Mouse (Mus musculus) adrenal gland, adult 8-10 months (tissue): ENCODE data around the gene Myo18a. TPM values are rescaled to one million over a fixed set of nuclear protein-coding genes. Genes with fewer than 3 reads are reported as not detected.

Experiments used
- DNase-seq: peaks from one replicate; pipeline ENCODE4 v3.0.0; 2022
- total RNA-seq, 4 experiments: library from RNA; stranded (reverse); gene quantifications; 2 replicates each; pipeline ENCODE4 v1.2.4; 2022

The Myo18a gene
- total RNA-seq, 4 experiments from 2014 or later: 61.9 to 158 (median 94.7) TPM

DNA sequence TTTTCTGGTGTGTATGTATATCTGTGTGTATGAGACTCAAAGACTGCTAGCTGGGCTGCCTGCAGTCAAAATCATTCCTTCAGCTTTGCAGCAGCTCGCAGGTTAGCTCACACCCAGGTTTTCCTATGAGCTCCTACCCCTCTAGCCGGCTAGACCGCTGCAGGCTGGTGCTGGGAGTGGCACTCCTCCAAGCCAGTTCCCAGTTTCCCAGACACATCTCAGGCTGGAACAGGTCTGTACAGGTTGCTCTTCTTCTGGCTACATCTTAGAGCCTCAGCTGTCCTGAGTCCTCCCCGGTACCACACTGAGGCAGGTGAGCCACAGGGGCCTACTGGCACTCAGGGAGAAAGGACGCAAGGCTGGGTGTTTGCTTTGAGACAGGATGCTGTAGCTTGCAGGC is 74.8 kb downstream of the Myo18a start:
- no peak for DNase-seq

DNA sequence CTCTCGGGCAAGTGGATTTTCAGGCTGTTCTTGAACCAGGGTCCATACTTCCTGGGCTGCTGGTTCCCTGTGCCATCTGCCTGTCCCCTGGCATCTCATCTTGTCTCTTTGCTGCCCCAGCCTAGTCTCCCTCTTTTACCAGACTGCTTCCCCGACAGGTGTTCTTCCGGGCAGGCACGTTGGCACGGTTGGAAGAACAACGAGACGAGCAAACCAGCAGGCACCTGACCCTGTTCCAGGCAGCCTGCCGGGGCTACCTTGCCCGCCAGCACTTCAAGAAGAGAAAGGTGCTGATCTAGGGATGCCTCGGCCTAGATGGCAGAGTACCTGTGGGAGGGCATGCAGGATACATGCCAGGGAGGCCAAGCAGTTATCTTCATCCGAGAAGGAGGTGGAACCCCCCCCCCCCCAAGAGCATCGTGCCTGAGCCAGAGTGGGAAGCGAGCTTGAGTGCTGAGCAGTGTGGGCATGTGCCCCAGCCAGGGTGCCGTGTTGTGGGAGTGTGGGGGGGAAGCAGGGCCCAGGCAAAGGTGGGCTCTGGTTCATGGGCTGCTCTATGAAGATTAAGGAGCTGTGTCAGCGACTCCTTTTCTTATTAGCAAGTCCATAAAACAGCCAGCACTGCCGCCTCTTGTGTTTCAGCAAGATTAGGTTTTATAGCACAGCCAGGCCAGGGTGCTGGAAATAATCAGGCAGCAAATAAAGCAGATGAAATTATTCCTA is 77.6 kb downstream of the Myo18a start:
- no peak for DNase-seq

DNA sequence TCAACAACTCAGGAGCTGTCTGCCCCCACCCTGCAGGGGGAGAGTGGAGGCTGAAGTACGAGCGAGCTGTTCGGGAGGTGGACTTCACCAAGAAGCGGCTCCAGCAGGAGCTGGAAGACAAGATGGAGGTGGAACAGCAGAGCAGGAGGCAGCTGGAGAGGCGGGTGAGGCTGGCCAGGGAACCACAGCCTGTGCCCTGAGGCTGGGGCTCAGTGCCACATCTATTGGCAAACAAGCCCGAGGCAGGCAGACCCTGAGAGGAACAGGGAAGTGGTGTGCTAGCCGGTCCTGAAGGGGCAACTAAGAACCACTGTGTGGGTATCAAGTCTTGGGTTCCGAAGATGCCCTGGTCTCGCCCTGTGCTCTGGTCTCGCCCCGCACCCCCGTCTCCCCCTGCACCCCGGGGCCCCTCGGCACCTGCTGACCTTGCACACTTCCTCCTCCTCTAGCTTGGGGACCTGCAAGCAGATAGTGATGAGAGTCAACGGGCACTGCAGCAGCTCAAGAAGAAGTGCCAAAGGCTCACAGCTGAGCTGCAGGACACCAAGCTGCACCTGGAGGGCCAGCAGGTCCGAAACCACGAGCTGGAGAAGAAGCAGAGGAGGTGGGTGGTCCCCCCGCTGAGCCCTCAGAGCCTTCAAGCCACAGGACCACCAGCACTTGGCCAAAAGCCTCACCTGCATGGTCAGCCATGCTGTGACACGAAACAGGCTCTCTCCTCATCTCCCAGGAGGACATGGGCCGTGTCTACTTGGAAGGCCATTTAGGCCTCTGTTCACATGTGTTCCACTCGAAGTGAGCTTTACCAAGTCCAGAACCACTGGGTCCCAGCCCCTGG is 80.2 kb downstream of the Myo18a start:
- no peak for DNase-seq

DNA sequence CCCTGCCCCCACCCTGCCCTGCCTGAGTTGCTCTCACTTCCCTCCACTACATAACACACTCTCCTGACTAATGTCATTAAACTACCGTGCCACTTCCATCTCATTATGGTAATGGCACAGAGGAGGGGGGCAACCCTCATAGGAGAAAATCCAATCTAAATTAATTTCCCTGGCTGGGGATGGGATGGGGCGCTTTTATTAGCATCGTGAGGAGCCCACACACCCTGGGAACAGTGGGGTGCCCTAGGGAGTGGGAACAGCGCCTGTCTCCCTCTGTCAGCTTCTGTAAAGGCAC is 80.8 kb downstream of the Myo18a start:
- DNase-seq: no peak

DNA sequence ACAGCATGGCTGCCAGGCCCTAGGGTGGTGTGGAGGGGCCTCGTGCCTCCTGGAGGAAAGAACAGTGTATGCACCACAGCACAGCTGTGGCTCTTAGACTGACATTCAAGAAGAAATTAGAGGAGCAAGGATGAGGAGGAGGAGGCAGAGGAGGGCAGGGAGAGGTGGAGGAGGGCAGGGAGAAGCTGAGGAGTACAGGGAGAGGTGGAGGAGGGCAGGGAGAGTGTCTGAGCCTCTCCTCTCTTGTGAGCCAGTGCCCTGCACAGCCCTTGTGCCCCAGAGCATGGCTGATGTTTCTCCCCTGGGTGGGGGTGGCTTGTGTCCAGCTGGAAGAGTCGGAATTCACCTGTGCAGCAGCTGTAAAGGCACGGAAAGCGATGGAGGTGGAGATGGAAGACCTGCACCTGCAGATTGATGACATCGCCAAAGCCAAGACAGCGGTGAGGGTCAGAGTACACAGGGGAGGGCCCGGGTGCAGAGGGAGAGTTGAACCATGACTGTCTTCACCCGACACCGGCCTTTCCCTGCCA is 84.6 kb downstream of the Myo18a start:
- DNase-seq: no peak

DNA sequence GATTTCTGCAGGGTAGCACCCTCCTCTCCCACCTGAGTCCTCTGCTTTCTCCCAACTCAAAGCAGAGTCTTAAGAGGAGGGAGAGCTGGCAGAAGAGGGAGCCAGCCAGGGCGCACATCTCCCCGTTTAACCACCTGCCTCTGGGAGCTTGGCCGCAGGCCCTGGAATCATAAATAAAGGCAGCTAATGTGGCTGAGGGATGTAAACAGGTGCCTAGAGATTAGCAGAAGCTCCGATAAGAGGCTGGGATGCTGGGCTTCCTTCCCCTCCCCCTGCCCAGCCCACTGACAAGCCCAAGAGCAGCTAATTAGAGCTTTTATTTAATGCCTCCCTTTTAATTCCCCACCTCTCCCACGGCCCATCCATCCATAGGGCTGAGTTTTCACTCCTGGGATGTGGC is 85.1 kb downstream of the Myo18a start:
- no peak for DNase-seq

DNA sequence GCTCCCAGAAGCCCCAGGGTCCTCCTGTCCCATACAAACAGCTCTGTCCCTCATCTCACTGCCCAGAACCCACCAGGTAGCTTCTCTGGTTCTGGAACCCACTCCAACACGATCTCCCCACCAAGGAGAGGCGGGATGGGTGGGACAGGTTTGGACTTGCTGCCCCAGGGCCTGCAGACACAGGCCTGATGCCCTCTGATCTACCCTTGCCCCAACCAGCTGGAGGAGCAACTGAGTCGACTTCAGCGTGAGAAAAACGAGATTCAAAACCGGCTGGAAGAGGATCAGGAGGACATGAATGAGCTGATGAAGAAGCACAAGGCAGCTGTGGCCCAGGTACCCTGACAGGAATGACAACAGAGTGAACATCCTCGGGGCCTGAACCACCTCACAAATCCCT is 86.1 kb downstream of the Myo18a start:
- no peak for DNase-seq

DNA sequence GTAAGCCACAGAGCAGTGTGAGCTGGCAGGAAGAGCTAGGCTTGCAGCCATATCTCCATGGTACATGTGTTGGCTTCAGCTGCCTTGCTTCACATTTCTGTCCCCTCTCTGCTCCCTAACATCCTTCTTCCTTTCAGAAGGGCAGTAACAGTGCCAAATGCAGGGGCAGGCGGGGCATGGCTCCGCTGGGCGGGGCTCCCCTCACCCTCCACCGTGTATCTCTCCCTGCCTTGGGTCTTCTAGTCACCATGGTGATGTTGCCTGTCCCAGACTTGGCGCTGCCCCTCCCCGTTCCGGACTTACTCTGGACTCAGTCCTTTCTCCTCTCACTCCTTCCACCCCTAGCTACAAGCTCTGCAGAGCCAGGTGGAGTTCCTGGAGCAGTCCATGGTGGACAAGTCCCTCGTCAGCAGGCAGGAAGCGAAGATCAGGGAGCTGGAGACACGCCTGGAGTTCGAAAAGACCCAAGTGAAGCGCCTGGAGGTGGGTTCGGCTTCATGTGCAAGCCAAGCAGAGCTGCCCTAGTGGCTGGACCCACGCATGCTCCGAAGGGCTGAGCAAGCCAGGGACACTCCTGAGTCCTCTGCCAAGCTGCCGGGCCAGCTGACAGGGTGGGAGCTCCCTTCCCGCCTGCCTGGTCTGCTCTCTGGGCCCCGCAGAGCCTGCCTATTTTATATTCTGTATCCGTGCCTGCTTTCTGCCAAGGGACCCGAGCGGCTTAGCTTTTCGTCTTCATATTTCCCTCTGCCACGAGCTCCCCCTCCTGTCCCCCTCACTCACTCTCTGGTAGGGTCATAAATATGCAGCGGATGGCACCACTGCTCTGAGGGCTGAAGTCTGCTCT is 87.6 kb downstream of the Myo18a start:
- no peak for DNase-seq

DNA sequence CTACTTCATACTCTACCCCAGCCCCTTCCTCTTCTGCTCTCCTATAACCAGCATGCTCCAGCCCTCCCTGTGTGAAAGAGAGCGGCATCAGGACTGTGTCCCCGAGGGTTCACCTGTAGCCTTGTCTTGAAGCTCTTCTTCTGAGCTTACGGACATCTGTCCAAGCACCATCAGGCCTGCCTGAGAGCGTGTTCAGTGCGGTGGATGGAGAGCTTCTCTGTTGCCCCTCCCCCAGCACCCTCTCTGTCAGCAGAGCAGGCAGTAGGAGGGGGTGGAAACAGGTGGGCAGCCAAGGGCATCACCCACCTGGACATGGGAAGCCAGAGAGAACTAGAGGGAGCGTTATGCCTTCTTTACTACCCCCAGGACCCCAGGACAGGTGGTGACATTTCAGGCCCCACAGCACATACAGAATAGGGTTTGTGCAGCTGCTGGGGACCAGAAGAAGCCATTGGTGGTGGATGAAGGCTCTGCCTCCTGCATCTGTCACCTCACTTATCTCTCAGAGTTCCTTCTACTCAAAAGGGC is 88.5 kb downstream of the Myo18a start:
- DNase-seq: no peak

DNA sequence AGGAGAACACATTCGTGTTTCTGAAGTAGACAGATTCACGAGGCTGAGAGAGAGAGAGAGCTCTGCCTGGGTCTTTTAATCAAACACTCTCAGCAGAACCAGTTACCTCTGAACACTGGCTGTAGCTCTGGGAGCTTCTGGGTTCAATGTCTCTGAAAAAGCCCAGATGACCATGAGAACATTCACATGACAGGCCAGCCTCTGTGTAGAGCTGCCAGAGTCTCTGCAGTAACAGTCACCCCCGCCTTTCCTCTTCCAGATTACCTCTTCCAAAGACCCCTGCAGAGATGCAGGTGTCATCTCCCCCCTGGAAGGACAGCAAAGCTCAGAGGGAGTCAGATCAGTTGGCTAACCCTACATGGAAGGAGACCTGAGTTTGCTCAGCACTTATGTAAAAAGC is 89.1 kb downstream of the Myo18a start:
- no peak for DNase-seq

DNA sequence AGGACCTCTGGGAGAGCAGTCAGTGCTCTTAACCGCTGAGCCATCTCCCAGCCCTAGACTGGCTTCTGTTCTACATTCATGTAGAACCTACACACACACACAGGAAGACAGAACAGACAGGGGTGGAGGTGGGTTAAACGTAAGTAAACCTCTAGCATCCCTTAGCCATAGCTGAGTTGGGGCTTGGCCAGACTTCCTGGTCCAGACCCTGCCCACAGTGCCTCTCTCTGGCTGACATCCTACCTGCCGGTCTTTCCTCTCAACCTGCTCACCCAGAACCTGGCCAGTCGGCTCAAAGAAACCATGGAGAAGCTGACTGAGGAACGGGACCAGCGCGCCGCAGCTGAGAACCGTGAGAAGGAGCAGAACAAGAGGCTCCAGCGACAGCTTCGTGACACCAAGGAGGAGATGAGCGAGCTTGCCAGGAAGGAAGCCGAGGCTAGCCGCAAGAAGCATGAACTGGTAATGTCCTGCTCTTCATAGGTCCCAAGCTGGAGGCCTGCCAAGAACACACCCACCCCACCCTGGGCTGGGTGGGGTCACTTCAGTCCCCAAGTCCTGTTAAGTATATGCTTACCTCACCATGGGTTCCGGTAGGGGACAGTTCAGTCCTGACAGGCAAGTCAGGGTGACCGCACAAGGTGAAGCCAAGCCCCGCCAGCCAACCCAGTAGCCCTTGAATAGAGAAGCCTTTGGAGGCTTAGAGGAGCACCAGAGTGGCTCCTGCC is 90.1 kb downstream of the Myo18a start:
- no peak for DNase-seq

DNA sequence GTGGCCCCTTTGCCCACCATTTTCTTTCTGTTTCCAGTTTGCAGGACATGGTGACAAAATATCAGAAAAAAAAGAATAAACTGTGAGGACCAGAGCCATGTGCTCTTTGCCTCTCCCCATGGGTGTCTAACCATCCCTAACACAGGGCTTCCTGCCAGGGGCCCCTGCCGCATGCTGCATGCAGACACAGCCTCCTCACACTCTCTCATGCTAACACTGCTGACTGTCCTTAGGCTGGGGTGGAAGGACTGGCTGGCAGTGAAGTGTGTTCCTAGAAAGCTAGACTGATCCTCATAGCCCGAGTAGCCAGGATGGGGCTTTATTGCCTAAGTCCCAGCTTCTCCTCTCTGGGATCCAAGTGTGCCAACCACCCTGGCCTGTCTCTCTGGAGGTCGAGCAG is 91.6 kb downstream of the Myo18a start:
- DNase-seq: no peak

DNA sequence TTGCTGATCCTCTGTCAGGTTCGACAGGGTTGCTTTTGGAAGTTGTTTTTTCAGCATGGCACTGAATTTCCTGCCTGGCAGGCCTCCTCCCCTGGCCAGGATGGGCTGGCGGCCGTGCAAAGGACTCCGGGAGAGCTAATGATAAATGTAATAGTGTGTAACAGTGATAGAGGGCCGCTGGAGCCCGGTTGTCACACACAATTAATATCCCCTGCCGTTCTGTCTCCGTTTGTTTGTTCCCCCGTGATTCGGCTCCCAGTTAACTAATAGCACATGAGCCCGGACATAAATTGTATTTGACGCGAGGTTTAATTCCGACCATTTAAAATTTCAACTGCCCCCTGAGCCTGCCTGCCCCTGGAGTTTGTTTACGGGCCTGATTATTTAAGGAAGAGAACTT is 92.3 kb downstream of the Myo18a start:
- DNase-seq: no peak

DNA sequence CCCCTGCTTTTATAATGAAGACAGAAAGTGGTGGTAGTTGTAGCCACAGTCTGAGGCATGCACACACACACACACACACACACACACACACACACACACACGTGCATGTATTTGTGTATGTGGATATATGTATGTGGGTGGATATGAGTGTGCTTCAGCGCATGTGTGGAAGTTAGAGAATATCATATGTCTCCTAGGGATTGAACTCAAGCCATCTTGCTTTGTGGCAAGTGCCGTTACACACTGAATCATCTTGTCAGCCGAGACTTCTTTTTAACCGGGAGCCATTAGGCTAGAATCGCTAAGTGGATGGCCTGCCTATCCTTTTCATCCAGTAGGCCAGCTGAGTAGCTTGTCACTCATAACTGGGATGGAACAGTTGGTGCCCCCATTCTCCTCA is 94.0 kb downstream of the Myo18a start:
- DNase-seq: no peak

DNA sequence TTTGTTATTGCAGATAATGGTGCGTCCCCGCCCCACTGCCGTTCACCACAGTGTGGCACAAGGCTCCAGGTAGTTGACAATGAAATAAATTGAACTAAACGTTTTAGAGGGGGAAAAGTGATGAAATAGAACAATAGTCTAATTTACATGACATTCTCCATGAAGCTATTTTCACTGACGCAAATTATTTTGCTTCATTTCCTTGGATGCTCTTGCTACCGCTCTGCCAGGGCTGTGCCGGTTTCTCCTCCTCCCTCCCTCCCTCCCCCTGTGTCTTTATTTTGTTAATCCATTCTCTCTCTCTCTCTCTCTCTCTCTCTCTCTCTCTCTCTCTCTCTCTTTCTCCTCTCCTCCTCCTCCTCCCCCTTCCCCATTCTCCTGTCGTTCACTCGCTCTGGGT is 95.5 kb downstream of the Myo18a start:
- no peak for DNase-seq

DNA sequence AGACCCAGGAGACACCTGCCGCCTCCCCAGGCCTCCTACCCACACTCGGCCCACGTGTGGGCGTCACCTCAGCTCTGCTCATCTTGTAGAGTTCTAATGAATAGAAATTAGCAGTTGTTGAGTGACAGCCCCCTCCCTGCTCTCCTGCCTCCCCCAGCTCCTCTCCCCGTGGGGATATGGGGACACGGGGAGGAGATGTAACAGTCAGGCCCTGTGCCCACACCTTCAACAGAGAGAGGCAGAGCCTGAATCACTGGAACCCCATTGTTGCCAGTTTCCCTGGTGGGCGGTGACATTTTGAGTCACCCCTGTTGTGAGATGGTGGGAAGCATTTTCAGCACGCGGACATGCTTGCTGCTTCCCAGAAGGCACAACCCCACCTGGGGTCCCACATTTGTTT is 97.9 kb downstream of the Myo18a start:
- DNase-seq: no peak

DNA sequence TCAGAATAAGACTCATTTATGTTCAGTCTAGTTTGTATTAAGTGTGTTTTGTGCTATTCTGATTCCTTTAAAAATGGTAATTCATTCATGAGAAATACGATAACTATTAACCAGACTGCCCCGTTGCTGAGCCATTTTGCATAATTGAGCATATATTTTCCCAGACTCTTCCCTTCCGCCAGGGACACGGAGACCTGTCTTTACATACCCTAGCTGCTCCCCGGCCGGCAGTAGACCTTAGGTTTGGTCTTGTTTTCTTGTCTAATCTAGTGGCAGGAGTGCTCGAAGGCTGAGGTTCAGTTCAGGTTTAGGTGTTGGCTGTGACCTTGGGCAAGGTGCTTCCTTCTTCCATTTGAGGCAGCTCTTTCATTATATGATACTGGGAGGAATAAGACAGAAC is 99.8 kb downstream of the Myo18a start:
- no peak for DNase-seq

DNA sequence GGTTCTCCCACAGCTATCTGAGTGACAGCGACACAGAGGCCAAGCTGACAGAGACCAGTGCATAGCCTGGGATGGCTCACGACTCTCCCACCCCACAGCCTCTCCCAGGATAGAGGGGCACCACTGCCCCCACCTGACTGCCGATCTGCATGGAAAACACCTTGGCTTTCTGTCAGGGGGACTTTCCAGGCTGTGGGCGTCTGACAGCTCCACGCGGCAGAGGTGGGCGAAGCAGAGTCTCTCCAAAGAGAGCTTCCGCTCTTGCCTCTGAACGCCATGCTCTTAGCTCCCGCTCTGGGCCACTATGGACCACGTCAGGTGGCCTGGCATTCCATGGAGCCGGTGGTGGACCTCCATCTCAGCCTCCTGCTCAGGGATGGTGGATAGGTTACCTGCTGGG is 101.7 kb downstream of the Myo18a start:
- no peak for DNase-seq

DNA sequence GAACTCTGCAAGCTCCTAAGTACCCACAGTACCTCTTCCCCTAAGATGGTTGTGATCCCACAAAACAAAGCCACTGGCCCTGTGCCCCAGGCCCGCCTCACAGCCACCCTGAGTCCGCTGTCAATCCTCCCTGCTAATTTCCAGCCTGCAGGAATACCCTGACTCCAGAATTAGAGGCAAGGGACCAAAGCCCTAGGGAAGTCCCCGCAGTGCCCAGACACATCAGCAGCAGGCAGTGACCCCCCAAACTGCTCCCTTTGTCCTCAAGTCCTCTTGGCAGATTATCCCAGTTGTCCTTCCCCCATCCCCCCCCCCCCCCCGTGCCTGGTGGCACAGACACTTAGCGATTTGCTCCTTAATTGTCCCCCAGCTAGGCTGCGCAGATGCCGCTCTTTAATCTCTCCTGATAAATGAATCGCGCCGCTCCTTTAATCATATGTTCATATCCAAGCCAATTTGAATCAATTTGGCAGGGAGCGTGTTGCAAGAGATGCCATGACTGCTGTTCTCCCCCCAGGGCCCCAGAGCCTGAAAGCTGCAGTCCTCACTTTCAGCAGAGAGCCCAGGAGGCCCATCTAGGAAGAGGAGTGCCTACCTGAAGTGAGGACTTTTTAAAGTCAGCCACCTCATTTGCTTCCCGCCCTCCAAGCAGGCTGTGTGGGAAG is 104.5 kb downstream of the Myo18a start:
- no peak for DNase-seq

DNA sequence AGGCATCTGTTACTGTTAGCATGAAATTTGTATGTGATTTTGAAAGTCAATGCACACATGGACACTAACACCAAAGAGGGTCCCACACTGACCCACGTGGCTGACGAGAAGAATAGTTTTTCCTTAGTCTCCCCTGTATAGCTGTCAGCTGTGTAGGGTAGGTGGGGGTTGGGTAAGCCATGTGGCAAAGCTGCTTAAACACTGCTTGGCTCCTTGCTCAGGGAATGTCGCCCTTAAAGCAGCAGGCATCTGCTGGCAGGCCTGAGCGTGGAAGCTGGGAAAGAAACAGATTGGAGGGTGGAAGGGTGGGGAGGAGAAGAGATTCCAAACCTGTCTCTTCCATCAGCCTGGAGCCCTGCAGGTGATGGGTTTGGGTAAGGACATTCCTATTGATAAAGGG is 108.4 kb downstream of the Myo18a start:
- no peak for DNase-seq

DNA sequence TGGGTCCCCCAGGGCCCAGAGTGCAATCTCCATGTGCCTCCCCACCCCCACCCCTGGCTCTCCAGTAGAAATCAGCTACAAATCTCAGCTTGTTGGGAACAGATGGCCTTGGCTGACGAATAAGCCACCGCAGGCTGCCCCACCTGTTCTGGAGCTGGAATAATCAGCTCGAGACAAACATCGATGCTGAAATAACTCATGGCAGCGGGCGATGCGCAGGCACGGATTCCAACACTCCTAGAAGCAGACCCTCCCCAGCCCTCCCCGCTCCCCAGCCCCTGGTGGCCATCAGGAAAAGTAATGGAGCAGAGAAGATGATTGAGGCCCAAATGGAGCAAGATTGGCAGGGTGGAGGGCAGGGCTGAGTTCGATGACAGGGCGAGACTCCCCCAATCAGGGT is 109.2 kb downstream of the Myo18a start:
- no peak for DNase-seq

DNA sequence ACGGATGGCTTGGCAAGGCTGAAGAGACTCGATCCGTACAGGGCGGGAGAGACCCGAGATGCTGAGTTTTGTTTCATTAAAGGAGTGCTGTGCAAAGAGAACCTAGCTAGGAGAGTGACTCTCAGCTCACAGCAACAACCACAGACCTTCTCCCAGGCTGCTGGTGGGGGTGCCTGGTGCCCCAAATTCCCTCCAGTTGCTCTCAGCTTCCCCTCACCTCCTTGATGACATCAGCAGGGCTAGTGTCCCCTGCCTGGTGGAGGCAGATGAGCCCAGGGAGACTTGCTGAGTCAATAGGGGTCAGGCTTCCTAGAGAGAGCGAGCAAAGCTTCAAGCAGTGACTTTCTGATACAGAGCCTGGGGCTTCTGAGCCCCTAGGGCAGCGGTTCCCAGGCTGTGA is 109.6 kb downstream of the Myo18a start:
- DNase-seq: no peak
